Mouse (Mus musculus): Measurements from ENCODE around the gene Rab30. TPM values are rescaled to one million over a fixed set of nuclear protein-coding genes. Genes with fewer than 3 reads are reported as not detected.
A peak's percentile ranks its signal among the peaks of the same experiment; 100 is the strongest.

The Rab30 gene
- polyA plus RNA-seq, 1 experiment from 2014 or later: 8.3 TPM

- peak overlapping the region; percentile 56 for H3K27ac ChIP-seq
- H3K4me2 ChIP-seq: peak overlapping the region; percentile 59
- peaks cover 11% of the 10 kb centered on the region; the same call in 1 of the 2 replicates for H3K4me1 ChIP-seq (replicated peaks)
- WGBS: 41% methylated on average over 4 of the region's 4 CpGs
- peak overlapping the region; percentile 34; the same call in 1 of the 2 replicates for H3K4me3 ChIP-seq
- no peaks in the 10 kb centered on the region for H3K27me3 ChIP-seq
- H3K9me3 ChIP-seq (replicated peaks): no peaks in the 10 kb centered on the region
- no peak overlapping the region for H3K9ac ChIP-seq
- H3K36me3 ChIP-seq: no peaks in the 10 kb centered on the region
- no peak for ATAC-seq (replicated peaks; ENCODE audit: insufficient number of reproducible peaks, insufficient read depth, low FRiP score, low read depth)
These were observed 35.2 kb downstream of the Rab30 start for GRCm38 (mm10) chr7:92776647-92777046.

DNA sequence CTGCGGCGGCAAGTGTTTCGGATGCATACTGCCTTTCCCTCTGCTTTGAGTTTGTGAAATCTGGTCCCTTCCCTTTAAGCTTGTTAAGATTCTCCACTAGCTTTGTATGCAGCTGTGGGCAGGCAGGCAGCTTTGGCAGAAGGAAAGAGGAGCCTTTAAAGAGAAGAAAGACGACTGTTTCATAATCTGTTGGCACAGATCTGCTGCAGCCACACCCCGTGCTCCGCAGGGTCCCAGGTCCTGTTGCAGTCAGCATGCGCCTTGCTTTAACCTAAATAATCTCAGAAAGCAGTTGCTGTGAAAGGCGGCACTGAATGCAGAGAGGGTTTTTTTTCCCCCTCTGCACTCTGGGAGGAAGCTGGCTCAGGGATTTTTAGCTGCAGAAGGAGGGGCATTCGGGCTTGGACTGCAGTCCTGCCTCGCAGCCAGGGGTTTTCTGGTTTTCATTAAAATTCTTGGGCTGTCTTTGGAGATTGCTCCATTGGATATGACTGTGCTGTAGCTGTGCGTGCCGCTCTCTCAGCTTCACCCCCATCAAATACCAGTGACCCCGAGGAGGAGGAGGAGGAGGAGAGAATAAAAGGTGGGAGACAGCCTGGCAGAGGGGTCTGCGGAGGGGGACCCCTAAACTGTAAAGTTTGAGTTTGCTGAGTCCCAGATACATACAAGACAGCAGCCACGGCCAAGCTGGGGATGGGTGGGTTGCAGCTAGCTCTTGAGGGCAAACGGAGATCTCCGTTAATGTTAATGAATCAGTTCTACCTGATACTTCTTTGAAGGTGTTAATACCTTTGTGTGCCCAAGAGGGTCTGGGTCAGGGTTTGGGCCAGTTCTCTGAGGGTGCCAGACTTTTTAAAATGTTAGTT, 35.9 kb downstream of the Rab30 start:
- H3K27me3 ChIP-seq: no peaks in the 10 kb centered on the region
- H3K36me3 ChIP-seq: no peaks in the 10 kb centered on the region
- WGBS: 27% methylated on average over 17 of the region's 17 CpGs
- no peaks in the 10 kb centered on the region for H3K9me3 ChIP-seq (replicated peaks)
- H3K27ac ChIP-seq: peak overlapping the region; percentile 56
- H3K9ac ChIP-seq: peak overlapping the region; percentile 30
- peaks cover 11% of the 10 kb centered on the region; the same call in 1 of the 2 replicates for H3K4me1 ChIP-seq (replicated peaks)
- H3K4me2 ChIP-seq: peak overlapping the region; percentile 59
- ATAC-seq (replicated peaks; ENCODE audit: insufficient number of reproducible peaks, insufficient read depth, low FRiP score, low read depth): no peak
- peak overlapping the region; percentile 34 for H3K4me3 ChIP-seq

DNA sequence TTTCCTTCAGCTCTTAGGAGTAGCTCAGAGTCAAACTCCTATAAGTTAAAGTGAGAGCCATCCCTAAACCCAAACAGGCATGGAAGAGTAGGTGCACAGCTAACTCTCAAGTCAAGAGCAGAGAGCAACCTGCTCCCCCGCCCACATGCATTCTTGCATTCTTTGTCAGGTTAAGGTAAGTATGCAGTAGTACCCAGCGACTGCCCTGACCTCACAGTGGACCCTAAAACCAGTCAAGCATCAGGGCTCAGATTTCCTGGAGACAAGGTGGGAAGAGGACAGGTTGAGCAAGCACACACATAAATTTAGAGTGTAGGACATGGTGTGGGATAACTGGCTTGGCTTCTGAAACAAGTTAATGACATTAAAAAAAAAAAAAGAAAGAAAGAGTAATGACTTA, 37.7 kb downstream of the Rab30 start:
- Histone ChIP-seq H3K9ac (no peak overlapping the region), H3K27ac (no peak overlapping the region), H3K4me3 (no peak overlapping the region), H3K4me1 (replicated peaks) (peaks cover 11% of the 10 kb centered on the region; the same call in 1 of the 2 replicates), H3K27me3 (no peaks in the 10 kb centered on the region), H3K9me3 (replicated peaks) (no peaks in the 10 kb centered on the region), H3K36me3 (no peaks in the 10 kb centered on the region), H3K4me2 (no peak overlapping the region)
- ATAC-seq (replicated peaks; ENCODE audit: insufficient number of reproducible peaks, insufficient read depth, low FRiP score, low read depth): no peak
- 64% methylated on average over 2 of the region's 2 CpGs for WGBS

- no peak overlapping the region for H3K9ac ChIP-seq
- peaks cover 16% of the 10 kb centered on the region; the same call in 1 of the 2 replicates for H3K4me1 ChIP-seq (replicated peaks)
- no peak for ATAC-seq (replicated peaks; ENCODE audit: insufficient number of reproducible peaks, insufficient read depth, low FRiP score, low read depth)
- no peak overlapping the region for H3K27ac ChIP-seq
- no peaks in the 10 kb centered on the region for H3K36me3 ChIP-seq
- no peak overlapping the region for H3K4me3 ChIP-seq
- 77% methylated on average over 1 of the region's 1 CpGs for WGBS
- no peaks in the 10 kb centered on the region for H3K9me3 ChIP-seq (replicated peaks)
- no peaks in the 10 kb centered on the region for H3K27me3 ChIP-seq
- H3K4me2 ChIP-seq: no peak overlapping the region
These were observed 40.0 kb downstream of the Rab30 start for GRCm38 (mm10) chr7:92781361-92781760.

- H3K27ac ChIP-seq: no peak overlapping the region
- no peaks in the 10 kb centered on the region for H3K27me3 ChIP-seq
- H3K36me3 ChIP-seq: no peaks in the 10 kb centered on the region
- H3K9me3 ChIP-seq (replicated peaks): no peaks in the 10 kb centered on the region
- no peak overlapping the region for H3K4me2 ChIP-seq
- no peak overlapping the region for H3K9ac ChIP-seq
- WGBS: 77% methylated on average over 3 of the region's 3 CpGs
- H3K4me3 ChIP-seq: no peak overlapping the region
- H3K4me1 ChIP-seq (replicated peaks): peaks cover 11% of the 10 kb centered on the region; the same call in 1 of the 2 replicates
- ATAC-seq (replicated peaks; ENCODE audit: insufficient number of reproducible peaks, insufficient read depth, low FRiP score, low read depth): no peak
These were observed 40.5 kb downstream of the Rab30 start for GRCm38 (mm10) chr7:92781948-92782347.

- no peak overlapping the region for H3K4me3 ChIP-seq
- no peaks in the 10 kb centered on the region for H3K9me3 ChIP-seq (replicated peaks)
- no peak overlapping the region for H3K4me2 ChIP-seq
- no peaks in the 10 kb centered on the region for H3K36me3 ChIP-seq
- ATAC-seq (replicated peaks; ENCODE audit: insufficient number of reproducible peaks, insufficient read depth, low FRiP score, low read depth): no peak
- H3K27me3 ChIP-seq: no peaks in the 10 kb centered on the region
- H3K9ac ChIP-seq: no peak overlapping the region
- 74% methylated on average over 9 of the region's 9 CpGs for WGBS
- no peak overlapping the region for H3K27ac ChIP-seq
- H3K4me1 ChIP-seq (replicated peaks): peaks cover 6% of the 10 kb centered on the region; the same call in 1 of the 2 replicates
These were observed 41.1 kb downstream of the Rab30 start for GRCm38 (mm10) chr7:92782511-92782910.

GRCm38 (mm10) chr7:92783166-92783806, 41.9 kb downstream of the Rab30 start:
- H3K4me3 ChIP-seq: no peak overlapping the region
- 70% methylated on average over 12 of the region's 12 CpGs for WGBS

DNA sequence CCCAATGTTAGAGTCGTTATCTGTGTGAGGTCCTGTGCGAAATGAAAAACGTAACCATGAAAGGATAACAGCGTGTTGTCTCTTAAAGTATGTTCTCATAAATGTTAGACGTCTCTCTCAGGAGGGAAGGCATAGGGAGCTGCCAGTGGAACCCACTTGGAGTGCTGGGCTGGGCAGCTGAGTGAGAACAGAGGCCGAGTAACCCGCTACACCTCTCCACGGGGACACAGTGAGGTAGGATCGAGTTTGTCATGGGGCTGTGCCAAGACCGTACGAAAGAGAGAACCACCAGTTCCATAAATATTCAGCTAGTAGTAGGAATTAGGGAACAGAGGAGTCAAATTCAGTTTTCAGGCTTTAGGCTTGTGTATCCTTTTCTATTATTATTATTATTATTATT, 42.5 kb downstream of the Rab30 start:
- ATAC-seq (replicated peaks; ENCODE audit: insufficient number of reproducible peaks, insufficient read depth, low FRiP score, low read depth): no peak
- 0 out of 2 replicates have a peak, but pooled peaks cover 5% of the 10 kb centered on the region for H3K4me1 ChIP-seq (replicated peaks)
- H3K9ac ChIP-seq: no peak overlapping the region
- H3K36me3 ChIP-seq: no peaks in the 10 kb centered on the region
- no peak overlapping the region for H3K4me2 ChIP-seq
- H3K27me3 ChIP-seq: no peaks in the 10 kb centered on the region
- H3K9me3 ChIP-seq (replicated peaks): no peaks in the 10 kb centered on the region
- H3K4me3 ChIP-seq: no peak overlapping the region
- WGBS: 84% methylated on average over 11 of the region's 11 CpGs
- no peak overlapping the region for H3K27ac ChIP-seq

More at GRCm38 (mm10) chr7:92783166-92783806, 41.9 kb downstream of the Rab30 start:
- no peaks in the 10 kb centered on the region for H3K27me3 ChIP-seq
- H3K4me2 ChIP-seq: no peak overlapping the region
- ATAC-seq (replicated peaks; ENCODE audit: insufficient number of reproducible peaks, insufficient read depth, low FRiP score, low read depth): no peak
- no peak overlapping the region for H3K27ac ChIP-seq
- no peaks in the 10 kb centered on the region for H3K36me3 ChIP-seq
- H3K9ac ChIP-seq: no peak overlapping the region
- H3K4me1 ChIP-seq (replicated peaks): 0 out of 2 replicates have a peak, but pooled peaks cover 5% of the 10 kb centered on the region
- H3K9me3 ChIP-seq (replicated peaks): no peaks in the 10 kb centered on the region

DNA sequence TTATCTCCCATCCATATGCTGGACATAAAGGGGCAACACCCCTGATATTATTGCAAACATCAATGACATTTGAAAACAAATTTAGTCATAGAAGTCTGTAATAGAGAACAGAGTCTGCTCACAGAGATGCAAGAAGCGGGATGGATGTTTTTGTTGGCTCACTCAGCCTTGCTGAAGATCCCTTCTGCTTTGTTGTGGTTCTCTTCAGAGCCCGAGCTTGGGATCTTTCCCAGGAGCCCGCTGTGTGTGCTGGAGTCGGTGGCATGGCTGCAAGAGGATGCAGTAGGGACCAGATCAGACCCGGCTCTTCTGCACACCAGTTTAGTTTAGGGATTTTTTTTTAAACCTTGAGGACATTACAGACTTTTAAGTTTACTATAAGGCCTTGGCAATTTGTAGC, 54.3 kb downstream of the Rab30 start:
- Histone ChIP-seq H3K4me1 (replicated peaks) (no peaks in the 10 kb centered on the region), H3K9me3 (replicated peaks) (no peaks in the 10 kb centered on the region), H3K4me2 (no peak overlapping the region), H3K36me3 (no peaks in the 10 kb centered on the region), H3K27me3 (no peaks in the 10 kb centered on the region), H3K4me3 (no peak overlapping the region), H3K27ac (no peak overlapping the region), H3K9ac (no peak overlapping the region)
- WGBS: 46% methylated on average over 5 of the region's 5 CpGs
- ATAC-seq (replicated peaks; ENCODE audit: insufficient number of reproducible peaks, insufficient read depth, low FRiP score, low read depth): no peak

GRCm38 (mm10) chr7:92796813-92797212, 55.4 kb downstream of the Rab30 start:
- no peak overlapping the region for H3K9ac ChIP-seq
- H3K9me3 ChIP-seq (replicated peaks): no peaks in the 10 kb centered on the region
- H3K36me3 ChIP-seq: no peaks in the 10 kb centered on the region
- WGBS: 75% methylated on average over 8 of the region's 8 CpGs
- H3K27me3 ChIP-seq: no peaks in the 10 kb centered on the region
- H3K4me3 ChIP-seq: no peak overlapping the region
- no peak overlapping the region for H3K4me2 ChIP-seq
- H3K27ac ChIP-seq: no peak overlapping the region
- H3K4me1 ChIP-seq (replicated peaks): no peaks in the 10 kb centered on the region
- ATAC-seq (replicated peaks; ENCODE audit: insufficient number of reproducible peaks, insufficient read depth, low FRiP score, low read depth): no peak

DNA sequence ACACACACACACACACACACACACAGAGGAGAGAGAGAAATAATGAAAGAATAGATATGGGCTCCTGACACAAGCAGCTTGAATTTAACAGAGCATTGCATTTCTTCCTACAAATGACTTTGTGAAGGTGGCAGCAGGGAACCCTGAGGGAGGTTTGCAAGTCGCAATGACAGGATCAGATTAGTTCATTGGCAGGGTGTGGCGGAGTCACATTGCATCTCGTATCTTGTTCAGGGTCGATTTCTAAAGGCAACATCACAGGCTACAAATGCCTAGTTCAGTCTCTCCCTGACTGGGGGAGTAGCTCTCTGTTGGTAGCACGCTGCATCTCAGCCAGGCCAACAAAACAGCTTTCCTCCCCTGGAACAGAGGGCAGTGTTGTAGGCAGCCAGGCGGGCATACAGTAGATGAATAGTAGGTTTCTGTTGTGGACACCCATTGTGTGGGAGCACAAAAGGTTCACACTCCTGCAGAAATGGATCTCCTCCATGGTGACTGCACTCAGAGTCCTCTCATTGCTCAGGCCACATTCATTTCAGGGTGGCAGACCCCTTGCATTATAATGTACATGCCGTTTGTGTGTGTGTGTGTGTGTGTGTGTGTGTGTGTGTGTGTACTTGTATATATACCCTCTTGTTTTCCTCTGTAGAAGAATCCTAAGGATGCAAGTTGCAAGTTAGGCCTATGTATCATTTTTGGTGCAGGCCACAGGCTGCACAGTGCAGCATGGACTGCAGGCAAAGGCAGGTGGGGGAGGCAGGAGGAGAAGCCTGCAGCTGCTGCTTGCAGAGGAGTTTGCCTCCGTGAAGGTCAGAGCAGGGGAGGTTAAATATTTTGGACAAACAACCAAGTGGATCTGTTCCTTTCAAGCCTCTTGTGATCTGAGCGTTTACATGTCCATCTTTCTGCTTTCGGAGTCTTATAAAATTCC, 58.5 kb downstream of the Rab30 start:
- Histone ChIP-seq H3K36me3 (no peaks in the 10 kb centered on the region), H3K4me1 (replicated peaks) (no peaks in the 10 kb centered on the region), H3K9ac (no peak overlapping the region), H3K9me3 (replicated peaks) (no peaks in the 10 kb centered on the region), H3K4me2 (no peak overlapping the region), H3K27me3 (no peaks in the 10 kb centered on the region), H3K4me3 (no peak overlapping the region), H3K27ac (no peak overlapping the region)
- no peak for ATAC-seq (replicated peaks; ENCODE audit: insufficient number of reproducible peaks, insufficient read depth, low FRiP score, low read depth)
- WGBS: 72% methylated on average over 10 of the region's 10 CpGs
